Mouse (Mus musculus): ENCODE results near the gene Xpnpep2. TPM values are rescaled to one million over a fixed set of nuclear protein-coding genes. Genes with fewer than 3 reads are reported as not detected.
A peak's percentile ranks its signal among the peaks of the same experiment; 100 is the strongest.

The Xpnpep2 gene
- polyA plus RNA-seq, 2 experiments = 5.1 to 6.7 TPM

GRCm38 (mm10) chrX:48104736-48105441 lies 3.6 kb upstream of the Xpnpep2 start:
- DNase-seq (ENCODE audit: low spot score) (no peak), ATAC-seq (ENCODE audit: low FRiP score, low read depth) (no peak)
- no peak overlapping the region for H3K9ac ChIP-seq (ENCODE audit: low read depth, low read length, severe bottlenecking)
- H3K27ac ChIP-seq (replicated peaks; ENCODE audit: low read depth, low read length) = no peak overlapping the region
- no peak for TF ChIP-seq POLR2A (IDR thresholded peaks at IDR 0.05; ENCODE audit: borderline replicate concordance, extremely low read depth, insufficient read depth, insufficient read length)
- H3K4me1 ChIP-seq (ENCODE audit: control insufficient read depth, insufficient read depth, low read length) = no peaks in the 10 kb centered on the region
- no peaks in the 10 kb centered on the region for H3K9me3 ChIP-seq (ENCODE audit: control insufficient read depth, low read length)
- H3K36me3 ChIP-seq (ENCODE audit: control insufficient read depth, insufficient read depth, low read length) = no peaks in the 10 kb centered on the region
- 72% methylated on average over 7 of the region's 7 CpGs for WGBS
- H3K4me3 ChIP-seq (replicated peaks; ENCODE audit: low read length) = no peak overlapping the region
- no peak overlapping the region for H3K4me2 ChIP-seq (replicated peaks; ENCODE audit: low read depth, low read length, severe bottlenecking)
- no peaks in the 10 kb centered on the region for H3K27me3 ChIP-seq (ENCODE audit: control insufficient read depth, insufficient read depth, low read length)

- WGBS = 76% methylated on average over 3 of the region's 3 CpGs
- Histone ChIP-seq H3K27me3 (ENCODE audit: control insufficient read depth, insufficient read depth, low read length) (no peaks in the 10 kb centered on the region), H3K4me2 (replicated peaks; ENCODE audit: low read depth, low read length, severe bottlenecking) (no peak overlapping the region), H3K27ac (replicated peaks; ENCODE audit: low read depth, low read length) (no peak overlapping the region), H3K4me3 (replicated peaks; ENCODE audit: low read length) (no peak overlapping the region), H3K4me1 (ENCODE audit: control insufficient read depth, insufficient read depth, low read length) (no peaks in the 10 kb centered on the region), H3K9me3 (ENCODE audit: control insufficient read depth, low read length) (no peaks in the 10 kb centered on the region), H3K9ac (ENCODE audit: low read depth, low read length, severe bottlenecking) (no peak overlapping the region), H3K36me3 (ENCODE audit: control insufficient read depth, insufficient read depth, low read length) (no peaks in the 10 kb centered on the region)
- no peak for TF ChIP-seq POLR2A (IDR thresholded peaks at IDR 0.05; ENCODE audit: borderline replicate concordance, extremely low read depth, insufficient read depth, insufficient read length)
- ATAC-seq (ENCODE audit: low FRiP score, low read depth) = no peak
- no peak for DNase-seq (ENCODE audit: low spot score)
These were observed 2.3 kb upstream of the Xpnpep2 start for GRCm38 (mm10) chrX:48106226-48106625.

- Histone ChIP-seq H3K36me3 (ENCODE audit: control insufficient read depth, insufficient read depth, low read length) (no peaks in the 10 kb centered on the region), H3K4me2 (replicated peaks; ENCODE audit: low read depth, low read length, severe bottlenecking) (no peak overlapping the region), H3K27me3 (ENCODE audit: control insufficient read depth, insufficient read depth, low read length) (no peaks in the 10 kb centered on the region), H3K4me1 (ENCODE audit: control insufficient read depth, insufficient read depth, low read length) (no peaks in the 10 kb centered on the region), H3K4me3 (replicated peaks; ENCODE audit: low read length) (no peak overlapping the region), H3K9ac (ENCODE audit: low read depth, low read length, severe bottlenecking) (no peak overlapping the region), H3K9me3 (ENCODE audit: control insufficient read depth, low read length) (no peaks in the 10 kb centered on the region), H3K27ac (replicated peaks; ENCODE audit: low read depth, low read length) (peak overlapping the region; percentile 71)
- no peak for TF ChIP-seq POLR2A (IDR thresholded peaks at IDR 0.05; ENCODE audit: borderline replicate concordance, extremely low read depth, insufficient read depth, insufficient read length)
- no peak for ATAC-seq (ENCODE audit: low FRiP score, low read depth)
- 55% methylated on average over 3 of the region's 3 CpGs for WGBS
- peak; percentile 34 for DNase-seq (ENCODE audit: low spot score)
These were observed 761 bp downstream of the Xpnpep2 start for GRCm38 (mm10) chrX:48109316-48109655.

- TF ChIP-seq POLR2A (IDR thresholded peaks at IDR 0.05; ENCODE audit: borderline replicate concordance, extremely low read depth, insufficient read depth, insufficient read length) = no peak
- H3K4me1 ChIP-seq (ENCODE audit: control insufficient read depth, insufficient read depth, low read length) = no peaks in the 10 kb centered on the region
- H3K27ac ChIP-seq (replicated peaks; ENCODE audit: low read depth, low read length) = no peak overlapping the region
- H3K4me2 ChIP-seq (replicated peaks; ENCODE audit: low read depth, low read length, severe bottlenecking) = no peak overlapping the region
- H3K27me3 ChIP-seq (ENCODE audit: control insufficient read depth, insufficient read depth, low read length) = no peaks in the 10 kb centered on the region
- ATAC-seq (ENCODE audit: low FRiP score, low read depth) = no peak
- H3K4me3 ChIP-seq (replicated peaks; ENCODE audit: low read length) = no peak overlapping the region
- no peaks in the 10 kb centered on the region for H3K36me3 ChIP-seq (ENCODE audit: control insufficient read depth, insufficient read depth, low read length)
- H3K9me3 ChIP-seq (ENCODE audit: control insufficient read depth, low read length) = no peaks in the 10 kb centered on the region
- no peak overlapping the region for H3K9ac ChIP-seq (ENCODE audit: low read depth, low read length, severe bottlenecking)
- DNase-seq (ENCODE audit: low spot score) = no peak
These were observed 10.8 kb downstream of the Xpnpep2 start for GRCm38 (mm10) chrX:48119294-48119693.

GRCm38 (mm10) chrX:48124132-48125071 lies 15.9 kb downstream of the Xpnpep2 start:
- Histone ChIP-seq H3K9ac (ENCODE audit: low read depth, low read length, severe bottlenecking) (no peak overlapping the region), H3K27me3 (ENCODE audit: control insufficient read depth, insufficient read depth, low read length) (no peaks in the 10 kb centered on the region), H3K4me3 (replicated peaks; ENCODE audit: low read length) (no peak overlapping the region), H3K4me2 (replicated peaks; ENCODE audit: low read depth, low read length, severe bottlenecking) (no peak overlapping the region; the same call in 1 of the 2 replicates), H3K9me3 (ENCODE audit: control insufficient read depth, low read length) (no peaks in the 10 kb centered on the region), H3K36me3 (ENCODE audit: control insufficient read depth, insufficient read depth, low read length) (no peaks in the 10 kb centered on the region), H3K27ac (replicated peaks; ENCODE audit: low read depth, low read length) (no peak overlapping the region), H3K4me1 (ENCODE audit: control insufficient read depth, insufficient read depth, low read length) (no peaks in the 10 kb centered on the region)
- WGBS = 28% methylated on average over 17 of the region's 17 CpGs
- TF ChIP-seq POLR2A (IDR thresholded peaks at IDR 0.05; ENCODE audit: borderline replicate concordance, extremely low read depth, insufficient read depth, insufficient read length) = no peak
- peak; percentile 35 for DNase-seq (ENCODE audit: low spot score)
- no peak for ATAC-seq (ENCODE audit: low FRiP score, low read depth)
